Mouse (Mus musculus) heart, embryonic 12.5 days (tissue): ENCODE data around the gene Tmed9. TPM values are rescaled to one million over a fixed set of nuclear protein-coding genes. Genes with fewer than 3 reads are reported as not detected.
"Not testable (repeated sequence)": the region's sequence is repeated elsewhere in the genome, so short reads cannot be mapped to it uniquely, and the experiment has no call there.

Experiments
- ATAC-seq: fragments of 200-750 bp; cut with Nextera tagmentation; 2 replicates; pipeline ENCODE4 v1.8.0; 2017; ENCODE audit warnings: moderate TSS enrichment, moderate library complexity; ENCODE audit not compliant: insufficient number of reproducible peaks, low FRiP score
- H3K27ac ChIP-seq: fragments of 300-500 bp; sonication (generic); 2 replicates; pipeline ENCODE4 v1.5.1; 2016; ENCODE audit warnings: mild to moderate bottlenecking, moderate library complexity; ENCODE audit not compliant: poor library complexity, severe bottlenecking
- H3K27me3 ChIP-seq: fragments of 300-500 bp; sonication (generic); replicated peaks from 2 replicates; pipeline ENCODE4 v1.6.1; 2016; ENCODE audit warnings: mild to moderate bottlenecking, moderate library complexity
- H3K36me3 ChIP-seq: fragments of 300-500 bp; sonication (generic); 2 replicates; pipeline ENCODE4 v1.6.1; 2016; ENCODE audit warnings: mild to moderate bottlenecking, moderate library complexity
- H3K4me1 ChIP-seq: fragments of 300-500 bp; sonication (generic); replicated peaks from 2 replicates; pipeline ENCODE4 v1.6.1; 2016; ENCODE audit warnings: mild to moderate bottlenecking
- H3K4me2 ChIP-seq: fragments of 300-500 bp; sonication (generic); 2 replicates; pipeline ENCODE4 v1.6.1; 2016; ENCODE audit warnings: mild to moderate bottlenecking, moderate library complexity
- H3K4me3 ChIP-seq: fragments of 300-500 bp; sonication (generic); 2 replicates; pipeline ENCODE4 v1.5.1; 2016; ENCODE audit warnings: mild to moderate bottlenecking
- H3K9ac ChIP-seq: fragments of 300-500 bp; sonication (generic); 2 replicates; pipeline ENCODE4 v1.6.1; 2016; ENCODE audit warnings: mild to moderate bottlenecking, moderate library complexity
- H3K9me3 ChIP-seq: fragments of 300-500 bp; sonication (generic); replicated peaks from 2 replicates; pipeline ENCODE4 v1.6.1; 2016; ENCODE audit warnings: mild to moderate bottlenecking, moderate library complexity
- WGBS: fragments of 180-500 bp; shearing (Covaris S2); methylation state at CpG from one replicate; pipeline ENCODE4 v1.1.7; 2016; 5-methylcytosine and 5-hydroxymethylcytosine counted together
- polyA plus RNA-seq: library from polyadenylated mRNA; unstranded; fragments of >200 nt; fragmentation: Nextera tagmentation; extraction: Ambion mirVana; gene quantifications from 2 replicates; pipeline ENCODE4 v1.2.1, GENCODE M21; 2016

The Tmed9 gene
- polyA plus RNA-seq, 1 experiment from 2014 or later: 133 TPM

DNA sequence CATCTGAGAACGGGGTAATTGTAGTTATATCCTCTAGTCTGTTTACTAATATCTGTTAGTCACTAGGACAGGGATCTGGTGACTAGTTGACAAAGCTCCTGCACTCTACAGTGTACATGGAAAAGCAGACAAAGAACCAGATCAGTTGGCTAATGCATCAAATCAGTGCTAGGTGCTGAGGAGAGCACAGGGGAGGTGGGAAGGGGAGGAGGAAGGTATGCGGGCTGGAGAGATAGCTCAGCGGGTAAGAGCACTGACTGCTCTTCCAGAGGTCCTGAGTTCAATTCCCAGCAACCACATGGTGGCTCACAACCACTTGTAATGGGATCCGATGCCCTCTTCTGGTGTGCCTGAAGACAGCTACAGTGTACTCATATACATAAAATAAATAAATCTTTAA lies 5.0 kb upstream of the Tmed9 start:
- not testable (repeated sequence) for H3K9me3 ChIP-seq, H3K4me2 ChIP-seq, H3K27me3 ChIP-seq, H3K9ac ChIP-seq, H3K4me3 ChIP-seq, H3K27ac ChIP-seq, ATAC-seq
- Histone ChIP-seq H3K4me1 (peaks cover 22% of the 10 kb centered on the region), H3K36me3 (peaks cover 21% of the 10 kb centered on the region)
- 88% methylated on average over 4 of the region's 4 CpGs for WGBS

GRCm38 (mm10) chr13:55569726-55570285 lies 3.7 kb upstream of the Tmed9 start:
- peak overlapping the region; percentile 63 for H3K4me3 ChIP-seq
- H3K27ac ChIP-seq: peak overlapping the region; percentile 77; the same call in 1 of the 2 replicates
- H3K27me3 ChIP-seq: no peaks in the 10 kb centered on the region
- H3K9me3 ChIP-seq: 0 out of 2 replicates have a peak, but pooled peaks cover 2% of the 10 kb centered on the region
- peak overlapping the region; percentile 72 for H3K4me2 ChIP-seq
- peak overlapping the region; percentile 85 for H3K9ac ChIP-seq
- 17% methylated on average over 16 of the region's 16 CpGs for WGBS
- no peak for ATAC-seq
- peaks cover 17% of the 10 kb centered on the region for H3K36me3 ChIP-seq
- H3K4me1 ChIP-seq: peaks cover 22% of the 10 kb centered on the region

- Histone ChIP-seq H3K36me3 (peaks cover 17% of the 10 kb centered on the region), H3K4me3 (peak overlapping the region; percentile 63), H3K27me3 (no peaks in the 10 kb centered on the region), H3K9ac (peak overlapping the region; percentile 85), H3K4me1 (peaks cover 22% of the 10 kb centered on the region), H3K27ac (peak overlapping the region; percentile 77), H3K4me2 (peak overlapping the region; percentile 72), H3K9me3 (0 out of 2 replicates have a peak, but pooled peaks cover 2% of the 10 kb centered on the region)
- under 1% methylated on average over 47 of the region's 47 CpGs for WGBS
- peak; percentile 79 for ATAC-seq
Observed at GRCm38 (mm10) chr13:55570286-55570973, 3.1 kb upstream of the Tmed9 start.

DNA sequence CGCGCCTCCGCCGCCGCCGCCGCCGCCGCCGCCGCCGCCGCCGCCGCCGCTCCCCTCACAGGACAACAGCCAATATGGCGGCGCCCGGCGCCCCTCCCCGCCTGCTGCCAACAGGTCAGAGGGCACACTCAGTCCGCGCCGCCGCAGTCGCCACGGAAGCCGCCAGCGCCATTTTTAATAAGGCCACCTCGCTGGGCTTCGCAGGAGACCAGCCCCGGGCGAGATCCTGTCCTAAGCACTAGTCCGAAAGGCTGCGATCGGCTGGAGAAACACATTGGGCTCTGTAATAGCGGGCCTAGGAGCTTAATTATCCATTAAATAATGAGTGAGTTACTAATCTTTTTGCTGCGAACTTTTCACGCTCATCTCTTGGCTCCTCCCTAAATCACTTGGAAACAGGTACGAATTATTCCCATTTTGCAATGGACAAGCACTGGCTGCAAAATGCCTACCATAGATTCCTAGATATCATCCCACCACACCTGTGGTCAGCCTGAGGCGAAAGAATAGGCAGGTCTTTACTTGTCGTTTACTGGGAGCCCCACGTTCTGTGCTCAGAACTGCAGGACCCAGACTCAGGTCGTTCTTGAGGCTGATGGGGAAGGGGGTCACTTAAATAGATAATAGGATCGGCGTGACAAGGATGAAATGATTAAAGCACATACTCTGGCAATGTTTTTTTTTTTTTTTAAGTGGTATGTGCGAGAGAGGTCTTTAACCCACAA lies 2.3 kb upstream of the Tmed9 start, which contains the start of gene Fam193b:
TSS of gene Fam193b (minus strand) at position 94 of the 725 bp plus-strand sequence.
- WGBS: 2% methylated on average over 44 of the region's 47 CpGs

DNA sequence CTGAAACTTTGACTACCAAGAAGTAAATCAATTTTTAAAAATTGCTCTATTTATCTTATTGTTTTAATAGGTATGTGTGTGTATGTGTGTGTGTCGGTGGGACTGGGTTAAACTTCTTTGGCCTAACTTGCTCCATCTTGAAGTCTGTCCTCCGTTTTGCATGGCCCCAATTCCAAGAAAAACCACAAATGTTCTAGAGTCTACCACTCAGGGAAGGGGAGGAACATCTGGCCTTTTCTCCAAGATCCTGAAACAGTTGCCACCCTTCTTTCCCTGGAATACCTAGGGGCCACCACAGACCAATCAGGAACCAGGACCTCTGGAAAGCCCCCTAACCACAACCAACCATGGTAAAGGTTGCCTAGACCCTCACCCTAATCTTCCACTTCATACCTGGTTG lies 1.6 kb upstream of the Tmed9 start:
- Histone ChIP-seq H3K9me3 (peaks cover 2% of the 10 kb centered on the region; the same call in 1 of the 2 replicates), H3K9ac (no peak overlapping the region), H3K4me1 (peaks cover 20% of the 10 kb centered on the region), H3K36me3 (peaks cover 11% of the 10 kb centered on the region), H3K27me3 (no peaks in the 10 kb centered on the region), H3K27ac (no peak overlapping the region), H3K4me3 (no peak overlapping the region), H3K4me2 (no peak overlapping the region)
- no peak for ATAC-seq
- WGBS: 86% methylated on average over 2 of the region's 2 CpGs

More for the DNA sequence above, 2.3 kb upstream of the Tmed9 start, which contains the start of gene Fam193b:
- Histone ChIP-seq H3K9me3 (peaks cover 2% of the 10 kb centered on the region; the same call in 1 of the 2 replicates), H3K36me3 (peaks cover 17% of the 10 kb centered on the region), H3K27me3 (no peaks in the 10 kb centered on the region), H3K27ac (peak within 1 kb of the TSS; percentile 77), H3K9ac (peak within 1 kb of the TSS; percentile 85), H3K4me1 (peaks cover 22% of the 10 kb centered on the region), H3K4me3 (peak within 1 kb of the TSS; percentile 63), H3K4me2 (peak within 1 kb of the TSS; percentile 72)
- peak; percentile 94 for ATAC-seq

DNA sequence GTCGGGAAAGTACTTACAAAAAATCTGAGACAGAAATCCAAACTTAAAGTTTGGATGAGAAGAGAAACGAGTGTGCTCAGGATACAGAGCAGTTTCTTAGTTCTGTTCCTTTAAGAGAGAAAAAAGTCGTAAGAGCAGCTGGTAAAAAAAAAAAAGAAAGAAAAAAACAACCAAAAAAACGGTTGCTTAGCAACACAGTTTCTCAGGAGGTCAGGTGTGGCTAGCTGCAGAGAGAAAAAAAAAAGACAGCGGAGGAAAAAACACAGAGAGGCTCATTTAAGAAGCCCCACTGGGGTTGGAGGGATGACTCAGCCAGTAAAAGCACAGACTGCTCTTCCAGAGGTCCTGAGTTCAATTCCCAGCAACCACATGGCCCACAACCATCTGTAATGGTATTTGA lies 789 bp downstream of the Tmed9 start:
- Histone ChIP-seq H3K27ac (no peak overlapping the region), H3K27me3 (no peaks in the 10 kb centered on the region), H3K9ac (no peak overlapping the region), H3K36me3 (no peaks in the 10 kb centered on the region), H3K4me3 (no peak overlapping the region), H3K4me1 (peaks cover 13% of the 10 kb centered on the region), H3K4me2 (no peak overlapping the region), H3K9me3 (peaks cover 2% of the 10 kb centered on the region)
- ATAC-seq: no peak
- WGBS: 67% methylated on average over 5 of the region's 5 CpGs

- ATAC-seq: no peak
Observed at GRCm38 (mm10) chr13:55575932-55576331, 2.4 kb downstream of the Tmed9 start.

DNA sequence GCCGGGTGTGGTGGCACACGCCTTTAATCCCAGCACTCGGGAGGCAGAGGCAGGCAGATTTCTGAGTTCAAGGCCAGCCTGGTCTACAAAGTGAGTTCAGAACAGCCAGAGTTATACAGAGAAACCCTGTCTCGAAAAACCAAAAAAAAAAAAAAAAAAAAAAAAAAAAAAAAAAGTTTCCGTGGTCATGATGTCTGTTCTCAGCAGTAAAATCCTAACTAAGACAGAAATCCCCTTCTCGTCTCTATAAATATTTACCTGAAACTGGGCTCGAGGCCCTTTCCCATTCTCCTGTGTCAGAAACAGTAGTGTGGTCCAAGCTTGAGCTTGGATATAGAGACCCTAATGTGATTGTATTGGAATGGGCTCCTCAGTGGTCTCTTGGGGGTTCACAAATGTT lies 3.3 kb downstream of the Tmed9 start:
- H3K27me3 ChIP-seq, ATAC-seq, H3K4me3 ChIP-seq, H3K4me2 ChIP-seq, H3K9ac ChIP-seq, H3K4me1 ChIP-seq, H3K9me3 ChIP-seq, H3K36me3 ChIP-seq, H3K27ac ChIP-seq: not testable (repeated sequence)
- WGBS: 73% methylated on average over 7 of the region's 7 CpGs

More at GRCm38 (mm10) chr13:55575932-55576331, 2.4 kb downstream of the Tmed9 start:
- Histone ChIP-seq H3K4me1 (peaks cover 6% of the 10 kb centered on the region; the same call in 1 of the 2 replicates), H3K27me3 (no peaks in the 10 kb centered on the region), H3K9me3 (peaks cover 2% of the 10 kb centered on the region), H3K27ac (no peak overlapping the region), H3K36me3 (no peaks in the 10 kb centered on the region), H3K9ac (no peak overlapping the region), H3K4me3 (no peak overlapping the region), H3K4me2 (no peak overlapping the region)
- WGBS: 46% methylated on average over 5 of the region's 5 CpGs

GRCm38 (mm10) chr13:55578086-55578485 lies 4.6 kb downstream of the Tmed9 start:
- WGBS: 74% methylated on average over 4 of the region's 4 CpGs

DNA sequence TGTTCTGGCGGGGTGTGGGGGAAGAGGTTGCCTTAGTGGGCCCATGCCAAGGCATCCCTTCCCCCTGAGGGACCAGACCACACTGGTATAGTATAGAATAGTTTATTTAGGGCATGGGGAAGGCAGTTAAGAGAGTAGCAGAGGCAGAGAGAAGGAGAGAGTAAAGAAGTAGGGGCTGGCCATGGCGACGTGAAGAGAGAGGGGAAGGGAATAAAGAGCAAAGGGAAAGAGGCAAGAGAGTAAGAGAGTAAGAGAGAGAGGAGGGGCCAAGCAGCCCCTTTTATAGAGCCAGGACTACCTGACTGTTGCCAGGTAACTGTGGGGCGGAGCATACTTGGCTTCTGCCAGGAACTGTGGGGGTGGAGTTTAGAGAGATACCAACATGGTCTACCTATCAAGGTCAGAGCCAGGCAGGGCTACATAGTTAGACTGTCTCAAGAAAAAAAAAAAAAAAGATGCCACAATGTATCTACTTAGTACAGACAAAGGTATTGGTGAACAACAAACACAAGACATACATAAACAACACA lies 18.5 kb downstream of the Tmed9 start:
- no peak for ATAC-seq
- 73% methylated on average over 4 of the region's 4 CpGs for WGBS
- Histone ChIP-seq H3K4me1 (peaks cover 10% of the 10 kb centered on the region), H3K36me3 (peaks cover 27% of the 10 kb centered on the region), H3K9ac (no peak overlapping the region), H3K27me3 (no peaks in the 10 kb centered on the region), H3K27ac (no peak overlapping the region), H3K9me3 (no peaks in the 10 kb centered on the region), H3K4me2 (no peak overlapping the region), H3K4me3 (no peak overlapping the region)

More at GRCm38 (mm10) chr13:55578086-55578485, 4.6 kb downstream of the Tmed9 start:
- H3K4me2 ChIP-seq: no peak overlapping the region
- H3K9ac ChIP-seq: no peak overlapping the region
- no peaks in the 10 kb centered on the region for H3K36me3 ChIP-seq
- no peak overlapping the region for H3K4me3 ChIP-seq
- H3K4me1 ChIP-seq: no peaks in the 10 kb centered on the region
- no peaks in the 10 kb centered on the region for H3K27me3 ChIP-seq
- no peak for ATAC-seq
- peaks cover 2% of the 10 kb centered on the region for H3K9me3 ChIP-seq
- no peak overlapping the region for H3K27ac ChIP-seq
